Mouse (Mus musculus) lung, embryonic 14.5 days (tissue): ENCODE measurements around the gene Zbtb49. TPM values are rescaled to one million over a fixed set of nuclear protein-coding genes. Genes with fewer than 3 reads are reported as not detected.

Experiments
- ATAC-seq: fragments of 200-750 bp; cut with Nextera tagmentation; 2 replicates; pipeline ENCODE4 v1.8.0; 2017; ENCODE audit warnings: mild to moderate bottlenecking, moderate TSS enrichment, moderate library complexity; ENCODE audit not compliant: insufficient read depth
- DNase-seq: peaks from one replicate; pipeline ENCODE4 v3.0.0-alpha.2; 2015
- H3K27ac ChIP-seq: fragments of 300-500 bp; sonication (generic); 2 replicates; pipeline ENCODE4 v1.5.1; 2014; ENCODE audit warnings: low read depth, mild to moderate bottlenecking, moderate library complexity
- H3K27me3 ChIP-seq: fragments of 300-500 bp; sonication (generic); 2 replicates; pipeline ENCODE4 v1.6.1; 2014; ENCODE audit warnings: low read length, control low read depth; ENCODE audit not compliant: insufficient read depth
- H3K36me3 ChIP-seq: fragments of 300-500 bp; sonication (generic); 2 replicates; pipeline ENCODE4 v1.6.1; 2014; ENCODE audit warnings: control low read depth; ENCODE audit not compliant: insufficient read depth
- H3K4me1 ChIP-seq: fragments of 300-500 bp; sonication (generic); 2 replicates; pipeline ENCODE4 v1.6.1; 2014; ENCODE audit warnings: antibody characterized with exemption, control low read depth; ENCODE audit not compliant: insufficient read depth
- H3K4me2 ChIP-seq: fragments of 300-500 bp; sonication (generic); 2 replicates; pipeline ENCODE4 v1.6.1; 2014; ENCODE audit warnings: mild to moderate bottlenecking
- H3K4me3 ChIP-seq: fragments of 300-500 bp; sonication (generic); 2 replicates; pipeline ENCODE4 v1.5.1; 2014; ENCODE audit warnings: low read depth, low read length
- H3K9ac ChIP-seq: fragments of 300-500 bp; sonication (generic); 2 replicates; pipeline ENCODE4 v1.6.1; 2014
- H3K9me3 ChIP-seq: fragments of 300-500 bp; sonication (generic); 2 replicates; pipeline ENCODE4 v1.6.1; 2016; ENCODE audit warnings: low read depth, low read length, control low read depth
- CTCF ChIP-seq: IDR thresholded peaks from 2 replicates; pipeline ENCODE4 v1.5.1; 2016; ENCODE audit warnings: antibody characterized with exemption, low read depth
- WGBS: fragments of 180-500 bp; shearing (Covaris S2); extraction: QIAGEN DNeasy Blood & Tissue Kit; methylation state at CpG from one replicate; pipeline ENCODE4 v1.1.7; 2014; 5-methylcytosine and 5-hydroxymethylcytosine counted together
- polyA plus RNA-seq: library from polyadenylated mRNA; unstranded; fragments of >200 nt; fragmentation: Nextera tagmentation; extraction: Ambion mirVana; gene quantifications from 2 replicates; pipeline ENCODE4 v1.2.1, GENCODE M21; 2014

The Zbtb49 gene
- polyA plus RNA-seq, 1 experiment from 2014 or later, result 14.9 TPM

DNA sequence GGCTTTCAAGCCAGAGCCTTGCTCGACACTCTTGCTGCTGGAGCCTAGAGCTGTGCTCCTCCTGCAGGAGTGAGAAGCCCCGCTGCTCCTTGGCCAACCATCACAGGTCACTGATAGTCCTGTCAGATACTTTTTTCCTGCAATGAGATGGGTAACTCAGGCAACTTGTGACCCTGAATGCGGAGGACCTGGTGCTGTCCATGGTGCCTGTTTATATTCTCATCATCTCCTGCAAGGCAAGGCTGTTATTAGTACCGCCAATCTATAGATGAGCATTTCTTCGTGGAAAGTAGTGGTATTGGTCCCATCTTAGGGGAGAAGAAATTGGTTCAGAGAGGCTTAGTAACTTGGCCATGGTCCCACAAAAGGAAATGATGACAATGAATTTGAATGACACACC lies 46.5 kb downstream of the Zbtb49 start:
- H3K4me2 ChIP-seq, result no peak overlapping the region
- H3K4me1 ChIP-seq, result no peaks in the 10 kb centered on the region
- DNase-seq (peak; percentile 52), ATAC-seq (no peak)
- WGBS, result 34% methylated on average over 5 of the region's 5 CpGs
- no peak for TF ChIP-seq CTCF
- no peak overlapping the region for H3K27ac ChIP-seq
- H3K4me3 ChIP-seq, result no peak overlapping the region
- no peaks in the 10 kb centered on the region for H3K9me3 ChIP-seq
- no peaks in the 10 kb centered on the region for H3K36me3 ChIP-seq
- H3K9ac ChIP-seq, result no peak overlapping the region
- no peaks in the 10 kb centered on the region for H3K27me3 ChIP-seq

DNA sequence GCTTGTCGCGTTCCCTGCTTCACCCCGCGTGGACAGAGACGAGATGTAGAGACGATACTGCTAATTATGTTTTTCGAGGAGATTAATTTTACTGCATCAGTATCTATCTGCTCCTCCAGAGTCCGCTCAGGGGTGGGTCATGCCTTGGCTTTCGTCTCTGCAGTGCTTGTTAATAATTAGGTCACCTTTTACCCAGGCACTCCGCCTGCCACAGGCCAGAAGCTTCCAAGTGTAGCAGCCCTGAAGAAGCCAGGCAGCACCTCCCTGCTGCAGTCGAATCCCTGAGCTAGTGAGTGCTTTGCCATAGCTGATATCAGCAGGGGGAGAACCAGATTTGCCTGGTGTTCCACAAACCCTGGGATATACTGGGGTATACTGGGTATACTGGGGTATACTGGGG lies 51.8 kb downstream of the Zbtb49 start:
- Histone ChIP-seq H3K4me2 (no peak overlapping the region), H3K4me1 (no peaks in the 10 kb centered on the region), H3K27me3 (no peaks in the 10 kb centered on the region), H3K36me3 (no peaks in the 10 kb centered on the region), H3K27ac (no peak overlapping the region), H3K4me3 (no peak overlapping the region), H3K9ac (no peak overlapping the region), H3K9me3 (no peaks in the 10 kb centered on the region)
- 65% methylated on average over 11 of the region's 11 CpGs for WGBS
- TF ChIP-seq CTCF, result no peak
- no peak for ATAC-seq
- no peak for DNase-seq

DNA sequence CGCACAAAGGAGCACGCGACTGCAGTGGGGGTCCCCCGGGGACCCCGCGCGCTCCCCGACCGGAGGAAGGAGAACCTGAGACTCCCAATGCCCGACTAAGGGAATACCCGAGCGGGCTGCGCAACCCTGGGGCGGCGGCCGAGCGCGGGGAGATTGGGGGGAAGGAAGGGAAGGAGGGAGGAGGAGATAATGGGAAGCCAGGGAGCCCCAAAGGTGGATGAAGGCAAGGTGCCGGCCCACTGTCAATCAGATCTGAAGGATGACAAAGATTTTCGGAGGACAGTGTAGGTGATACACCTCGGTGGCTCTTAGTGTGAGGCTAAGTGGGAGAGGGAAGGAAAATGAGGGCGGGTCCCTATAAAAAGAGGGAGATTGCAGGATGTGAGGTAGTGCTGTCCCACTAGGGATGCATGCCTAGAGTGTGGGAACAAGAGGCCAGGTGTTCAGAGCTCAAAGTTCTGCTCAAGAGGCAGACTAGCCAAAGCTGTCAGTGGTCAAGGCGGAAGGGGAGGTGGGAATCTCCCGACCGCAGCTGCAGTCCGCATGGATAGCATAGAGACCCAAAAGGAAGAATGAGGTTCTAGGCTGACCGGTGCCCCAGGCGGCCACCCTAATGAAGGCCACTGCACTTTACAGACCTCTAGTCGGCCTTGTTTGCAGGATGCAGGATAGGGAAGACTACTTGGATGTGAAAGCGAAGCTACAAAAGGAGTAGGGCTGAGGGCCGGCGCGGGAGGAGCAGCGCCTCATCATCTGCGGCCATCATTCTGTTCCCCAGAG lies 60.4 kb downstream of the Zbtb49 start, which contains the start of gene Nsg1:
TSS of gene Nsg1 (minus strand) at position 274 of the 780 bp plus-strand sequence.
- H3K27me3 ChIP-seq, result peaks cover 16% of the 10 kb centered on the region
- H3K9ac ChIP-seq, result peak within 1 kb of the TSS; percentile 73
- H3K4me1 ChIP-seq, result no peaks in the 10 kb centered on the region
- H3K36me3 ChIP-seq, result peaks cover 9% of the 10 kb centered on the region; the same call in 1 of the 2 replicates
- ATAC-seq (peak; percentile 39), DNase-seq (peak; percentile 24)
- 8% methylated on average over 35 of the region's 35 CpGs for WGBS
- H3K4me3 ChIP-seq, result peak within 1 kb of the TSS; percentile 71
- H3K9me3 ChIP-seq, result no peaks in the 10 kb centered on the region
- TF ChIP-seq CTCF, result no peak
- no peak within 1 kb of the TSS for H3K27ac ChIP-seq
- peak within 1 kb of the TSS; percentile 78 for H3K4me2 ChIP-seq

DNA sequence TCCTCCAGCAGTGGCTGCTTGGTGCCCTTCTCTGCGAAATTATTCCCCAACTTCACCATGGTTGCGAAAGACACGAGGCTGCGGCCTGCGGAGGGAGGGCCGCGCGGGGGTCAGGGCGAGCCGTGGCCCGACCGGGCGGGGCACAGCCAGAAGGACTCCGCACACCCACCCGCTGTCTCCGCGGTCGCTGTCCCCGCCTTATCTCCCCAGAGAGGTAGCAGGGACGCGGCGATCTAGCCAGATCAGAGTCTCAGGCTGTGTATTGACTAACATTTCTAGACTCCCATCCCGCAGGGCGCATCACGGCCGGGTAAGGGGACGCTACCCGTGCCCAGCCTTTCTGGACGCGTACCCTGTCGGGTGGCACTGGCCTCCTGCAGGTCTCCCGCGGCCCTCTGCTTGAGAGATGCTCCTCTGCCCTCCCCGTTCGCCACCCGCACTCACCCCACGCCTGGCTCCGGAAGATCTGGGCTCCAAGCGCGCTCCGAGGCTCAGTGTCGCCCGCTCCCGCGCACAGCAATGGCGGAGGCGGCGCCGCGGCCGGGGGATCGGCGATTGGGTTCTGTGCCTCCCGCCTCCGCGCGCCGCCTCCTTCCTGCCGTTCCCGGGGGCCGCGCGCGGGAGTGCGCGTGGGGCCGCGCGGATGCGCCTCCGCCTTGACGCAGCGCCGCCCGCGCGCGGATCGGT lies 61.2 kb downstream of the Zbtb49 start:
- Histone ChIP-seq H3K9me3 (no peaks in the 10 kb centered on the region), H3K9ac (peak overlapping the region; percentile 73), H3K36me3 (peaks cover 16% of the 10 kb centered on the region; the same call in 1 of the 2 replicates), H3K4me2 (peak overlapping the region; percentile 78), H3K4me1 (no peaks in the 10 kb centered on the region), H3K4me3 (peak overlapping the region; percentile 71), H3K27me3 (peaks cover 16% of the 10 kb centered on the region), H3K27ac (no peak overlapping the region)
- TF ChIP-seq CTCF, result no peak
- DNase-seq (peak; percentile 86), ATAC-seq (peak; percentile 81)
- under 1% methylated on average over 69 of the region's 79 CpGs for whole genome bisulfite sequencing

DNA sequence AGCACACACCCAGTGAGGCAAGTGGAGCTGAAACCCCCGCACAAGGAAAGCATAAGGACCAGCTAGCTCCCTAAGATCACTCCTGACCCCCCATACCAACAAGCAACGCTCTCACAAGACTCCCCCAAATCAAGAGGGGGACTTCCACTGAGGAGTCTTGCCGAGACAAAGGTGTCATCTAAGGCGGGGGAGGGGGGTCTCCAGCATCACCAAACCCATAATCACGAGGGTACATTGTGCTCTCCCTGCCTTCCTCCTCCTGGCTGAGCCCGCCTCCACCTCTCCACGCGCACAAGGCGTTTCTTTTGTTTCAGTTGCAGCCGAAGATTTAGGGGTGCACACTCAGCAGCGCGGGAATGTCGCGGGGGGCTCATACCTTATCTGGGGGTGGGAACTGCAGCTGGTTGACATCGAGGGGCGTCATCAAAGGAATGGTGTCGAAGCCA lies 61.7 kb downstream of the Zbtb49 start:
- peaks cover 18% of the 10 kb centered on the region; the same call in 1 of the 2 replicates for H3K36me3 ChIP-seq
- peak; percentile 3 for DNase-seq
- H3K4me2 ChIP-seq, result peak overlapping the region; percentile 78
- H3K9ac ChIP-seq, result peak overlapping the region; percentile 73
- peak overlapping the region; percentile 71 for H3K4me3 ChIP-seq
- TF ChIP-seq CTCF, result no peak
- 2% methylated on average over 17 of the region's 17 CpGs for WGBS
- no peaks in the 10 kb centered on the region for H3K4me1 ChIP-seq
- H3K9me3 ChIP-seq, result no peaks in the 10 kb centered on the region
- peaks cover 16% of the 10 kb centered on the region for H3K27me3 ChIP-seq
- ATAC-seq, result peak; percentile 47
- H3K27ac ChIP-seq, result no peak overlapping the region

DNA sequence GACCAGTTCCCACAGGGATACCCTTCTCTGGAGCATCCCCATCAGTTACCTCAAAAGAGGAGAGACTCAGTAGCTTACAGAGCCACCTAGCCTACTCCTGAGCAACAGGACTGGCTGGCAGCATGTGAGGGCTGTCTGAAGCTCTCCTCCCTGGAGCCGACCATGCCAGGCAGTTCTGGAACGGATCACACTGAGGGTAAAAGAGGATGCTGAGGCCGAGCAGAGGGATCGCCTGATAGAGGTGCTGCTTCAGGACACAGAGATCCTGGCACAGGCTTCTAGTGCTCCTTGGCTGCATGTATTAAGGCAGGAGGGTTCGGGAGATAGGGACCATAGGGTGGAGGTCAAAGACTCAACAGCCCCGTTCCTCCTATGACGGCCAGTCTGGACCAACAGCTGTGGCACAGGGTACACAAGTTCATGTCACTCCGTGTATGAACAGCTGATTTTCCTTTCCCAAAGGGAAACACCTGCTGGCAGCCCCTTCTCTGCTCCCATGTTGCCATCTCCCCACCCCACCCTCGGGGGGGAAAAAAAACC lies 62.7 kb downstream of the Zbtb49 start:
- H3K4me2 ChIP-seq, result peak overlapping the region; percentile 78
- H3K9ac ChIP-seq, result peak overlapping the region; percentile 73; the same call in 1 of the 2 replicates
- no peak for ATAC-seq
- H3K4me3 ChIP-seq, result peak overlapping the region; percentile 71; the same call in 1 of the 2 replicates
- 66% methylated on average over 9 of the region's 9 CpGs for WGBS
- peaks cover 23% of the 10 kb centered on the region; the same call in 1 of the 2 replicates for H3K36me3 ChIP-seq
- H3K4me1 ChIP-seq, result no peaks in the 10 kb centered on the region
- no peaks in the 10 kb centered on the region for H3K9me3 ChIP-seq
- DNase-seq, result no peak
- TF ChIP-seq CTCF, result no peak
- no peak overlapping the region for H3K27ac ChIP-seq
- peaks cover 16% of the 10 kb centered on the region for H3K27me3 ChIP-seq

DNA sequence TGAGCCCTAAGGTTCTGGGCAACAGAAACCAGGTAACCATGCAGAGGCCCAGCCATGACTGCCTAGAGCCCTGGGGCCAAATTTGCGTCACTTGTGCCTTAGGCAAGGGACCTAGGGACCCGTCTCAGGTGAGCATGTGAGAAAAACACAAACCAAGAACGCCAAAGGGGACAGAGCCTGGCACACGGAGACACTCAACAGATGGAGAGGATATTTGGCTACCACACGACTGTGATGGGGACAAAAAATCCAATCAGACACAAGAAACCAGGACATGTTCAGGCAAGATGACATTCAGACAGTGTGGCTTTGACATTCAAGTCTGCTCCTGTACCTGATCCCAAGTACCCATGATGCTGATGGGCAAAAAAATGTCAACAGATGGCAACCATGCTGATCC lies 66.6 kb downstream of the Zbtb49 start:
- TF ChIP-seq CTCF, result no peak
- Histone ChIP-seq H3K27me3 (no peaks in the 10 kb centered on the region), H3K27ac (no peak overlapping the region), H3K9ac (no peak overlapping the region), H3K9me3 (no peaks in the 10 kb centered on the region; the same call in 1 of the 2 replicates), H3K4me1 (no peaks in the 10 kb centered on the region), H3K36me3 (peaks cover 41% of the 10 kb centered on the region), H3K4me2 (no peak overlapping the region), H3K4me3 (no peak overlapping the region)
- ATAC-seq, result no peak
- no peak for DNase-seq
- 90% methylated on average over 5 of the region's 5 CpGs for WGBS
